Mouse (Mus musculus): ENCODE results near the gene Rnf123.

Gene Rnf123

GRCm38 (mm10) chr9:108062142-108062541 is 21.0 kb downstream of the Rnf123 start:
- DNase-seq (ENCODE audit: low spot score) = no peak

- no peak for DNase-seq (ENCODE audit: low spot score)
These were observed 24.9 kb downstream of the Rnf123 start for GRCm38 (mm10) chr9:108058291-108058690.

GRCm38 (mm10) chr9:108057262-108057562 is 25.9 kb downstream of the Rnf123 start:
- DNase-seq (ENCODE audit: low spot score) = no peak

- DNase-seq (ENCODE audit: low spot score) = no peak
These were observed 26.5 kb downstream of the Rnf123 start for GRCm38 (mm10) chr9:108056361-108057261.

GRCm38 (mm10) chr9:108055661-108056237 is 27.4 kb downstream of the Rnf123 start:
- DNase-seq (ENCODE audit: low spot score) = no peak

- no peak for DNase-seq (ENCODE audit: low spot score)
These were observed 28.1 kb downstream of the Rnf123 start for GRCm38 (mm10) chr9:108055061-108055460.

GRCm38 (mm10) chr9:108054331-108055040 is 28.7 kb downstream of the Rnf123 start:
- no peak for DNase-seq (ENCODE audit: low spot score)

- DNase-seq (ENCODE audit: low spot score) = no peak
These were observed 29.4 kb downstream of the Rnf123 start for GRCm38 (mm10) chr9:108053665-108054225.

- DNase-seq (ENCODE audit: low spot score) = peak; percentile 93
These were observed 30.1 kb downstream of the Rnf123 start, which contains the start of gene Amigo3 for GRCm38 (mm10) chr9:108052885-108053664. Gene Amigo3, plus strand, starts transcription at chr9:108053159.

GRCm38 (mm10) chr9:108052411-108052810 is 30.7 kb downstream of the Rnf123 start:
- no peak for DNase-seq (ENCODE audit: low spot score)

GRCm38 (mm10) chr9:108051931-108052220 is 31.3 kb downstream of the Rnf123 start:
- DNase-seq (ENCODE audit: low spot score) = no peak

GRCm38 (mm10) chr9:108051184-108051930 is 31.8 kb downstream of the Rnf123 start:
- no peak for DNase-seq (ENCODE audit: low spot score)

GRCm38 (mm10) chr9:108049561-108050251 is 33.4 kb downstream of the Rnf123 start:
- DNase-seq (ENCODE audit: low spot score) = no peak

GRCm38 (mm10) chr9:108049016-108049455 is 34.1 kb downstream of the Rnf123 start, which contains the start of gene Gmppb:
Gene Gmppb, plus strand, starts transcription at chr9:108049242.
- DNase-seq (ENCODE audit: low spot score) = peak; percentile 91

- peak; percentile 48 for DNase-seq (ENCODE audit: low spot score)
These were observed 34.6 kb downstream of the Rnf123 start for GRCm38 (mm10) chr9:108048566-108048955.

GRCm38 (mm10) chr9:108047601-108048565 is 35.3 kb downstream of the Rnf123 start:
- DNase-seq (ENCODE audit: low spot score) = no peak

- DNase-seq (ENCODE audit: low spot score) = no peak
These were observed 36.6 kb downstream of the Rnf123 start for GRCm38 (mm10) chr9:108046582-108046981.

- DNase-seq (ENCODE audit: low spot score) = no peak
These were observed 38.2 kb downstream of the Rnf123 start for GRCm38 (mm10) chr9:108044751-108045492.
